Mouse (Mus musculus) brain, embryonic 14.5 days (tissue): ENCODE data around the gene Gpatch4.

Experiments used
- CTCF ChIP-seq: fragments of 200-500 bp; IDR thresholded peaks from 2 replicates; pipeline ENCODE4 v1.5.1; 2012; ENCODE audit warnings: inconsistent platforms, mild to moderate bottlenecking, moderate library complexity, borderline replicate concordance; ENCODE audit not compliant: insufficient read depth, insufficient read length; ENCODE audit errors: extremely low read depth
- POLR2A ChIP-seq: fragments of 200-500 bp; IDR thresholded peaks from 2 replicates; pipeline ENCODE4 v1.6.1; 2012; ENCODE audit warnings: mild to moderate bottlenecking, inconsistent platforms, borderline replicate concordance; ENCODE audit not compliant: poor library complexity, insufficient read depth, insufficient read length, severe bottlenecking; ENCODE audit errors: extremely low read depth

GRCm38 (mm10) chr3:88085459-88085858, 42.6 kb downstream of the Gpatch4 start:
- TF ChIP-seq CTCF = no peak
- TF ChIP-seq POLR2A = no peak
